Mouse (Mus musculus) ovary, adult 2 months (tissue): ENCODE results near the gene Gm49339. TPM values are rescaled to one million over a fixed set of nuclear protein-coding genes. Genes with fewer than 3 reads are reported as not detected.

Source experiments
- polyA plus RNA-seq: library from polyadenylated mRNA; depleted of rRNA; stranded (reverse); fragments of >200 nt; gene quantifications from 2 replicates; pipeline ENCODE4 v1.2.3, GENCODE M21; 2012; rRNA removed

Gene Gm49339
- polyA plus RNA-seq: 2.9 and 4.4 TPM in 2 replicates

DNA sequence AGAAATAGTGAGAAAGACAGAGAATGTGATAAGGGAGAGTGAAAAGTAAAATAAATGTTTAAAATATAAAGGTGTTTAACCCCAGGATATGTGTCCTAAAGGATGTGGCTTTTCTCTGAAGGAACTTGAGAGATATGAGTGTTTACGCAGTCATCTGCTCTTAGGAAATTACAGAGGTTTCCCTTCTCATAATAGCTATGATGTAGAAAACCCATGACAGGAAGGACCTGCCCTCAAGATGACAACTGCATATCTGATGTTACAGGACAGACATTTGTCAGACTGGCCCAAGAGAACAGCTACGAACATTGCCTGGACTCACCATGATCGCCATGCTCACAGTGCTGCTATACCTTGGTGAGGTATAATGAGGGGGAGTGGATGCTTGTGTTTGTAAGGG lies at the start of gene Gm49339, which contains the start of gene Lilr4b:
Gene Gm49339, plus strand, starts transcription at position 216 of the 400 bp plus-strand sequence.
Gene Lilr4b, plus strand, starts transcription at position 236 of the 400 bp plus-strand sequence.

DNA sequence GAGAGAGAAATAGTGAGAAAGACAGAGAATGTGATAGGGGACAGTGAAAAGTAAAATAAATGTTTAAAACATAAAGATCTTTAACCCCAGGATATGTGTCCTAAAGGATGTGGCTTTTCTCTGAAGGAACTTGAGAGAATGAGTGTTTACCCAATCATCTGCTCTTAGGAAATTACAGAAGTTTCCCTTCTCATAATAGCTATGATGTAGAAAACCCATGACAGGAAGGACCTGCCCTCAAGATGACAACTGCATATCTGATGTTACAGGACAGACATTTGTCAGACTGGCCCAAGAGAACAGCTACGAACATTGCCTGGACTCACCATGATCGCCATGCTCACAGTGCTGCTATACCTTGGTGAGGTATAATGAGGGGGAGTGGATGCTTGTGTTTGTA lies 10.3 kb downstream of the Gm49339 start, which contains the start of gene Lilrb4a:
Gene Lilrb4a, plus strand, starts transcription at position 266 of the 400 bp plus-strand sequence.

Other genes starting within 250 kb of the Gm49339 start
- gene Lilr4b, start within 50 bp of the Gm49339 start, polyA plus RNA-seq: 1.4 and 2.5 TPM in 2 replicates
- gene Lilrb4a, start 10.3 kb downstream of the Gm49339 start, polyA plus RNA-seq: 1.3 and 1.8 TPM in 2 replicates
- 0.87 TPM in 1 of 2 replicates, not detected in the other for gene Fam162b, start 109.9 kb downstream of the Gm49339 start, polyA plus RNA-seq
- not detected in 2 replicates for gene Gprc6a, start 150.8 kb downstream of the Gm49339 start, polyA plus RNA-seq
- not detected in 2 replicates for gene Rfx6, start 197.1 kb downstream of the Gm49339 start, polyA plus RNA-seq